Mouse (Mus musculus): ENCODE measurements around the gene Ano4. TPM values are rescaled to one million over a fixed set of nuclear protein-coding genes. Genes with fewer than 3 reads are reported as not detected.

The Ano4 gene
- not detected for polyA plus RNA-seq (2014; fragmentation: Illumina TruSeq; extraction: RNeasy Lipid Tissue Mini Kit (QIAGEN cat#74804); ENCODE audit: low replicate concordance)

GRCm38 (mm10) chr10:89344491-89345195 lies at the start of gene Ano4:
Ano4 (minus strand) TSS chr10:89344762.

Other genes with a start within 250 kb of the Ano4 start
- 5.3 TPM for gene Gas2l3, start 99.2 kb upstream of the Ano4 start, polyA plus RNA-seq (2014; fragmentation: Illumina TruSeq; extraction: RNeasy Lipid Tissue Mini Kit (QIAGEN cat#74804); ENCODE audit: low replicate concordance)
- 40.9 TPM for gene Nr1h4, start 188.8 kb upstream of the Ano4 start, polyA plus RNA-seq (2014; fragmentation: Illumina TruSeq; extraction: RNeasy Lipid Tissue Mini Kit (QIAGEN cat#74804); ENCODE audit: low replicate concordance)

Data from small intestine, adult 10 weeks (tissue).